Mouse (Mus musculus): ENCODE data around the gene Ttc5. TPM values are rescaled to one million over a fixed set of nuclear protein-coding genes. Genes with fewer than 3 reads are reported as not detected.

Gene Ttc5
- total and polyA plus RNA-seq, 2 experiments from 2014 or later = 31.9 to 69.1 TPM

Other genes with a start within 250 kb of the Ttc5 start
- not detected in 2 replicates for gene Olfr744, start 170.6 kb downstream of the Ttc5 start, total RNA-seq (2014; rRNA removed; ENCODE audit: low replicate concordance)
- not detected in 2 replicates for gene Olfr744, start 170.6 kb downstream of the Ttc5 start, polyA plus RNA-seq (2015; fragmentation: Nextera tagmentation; extraction: Ambion mirVana)
- gene Olfr745, start 146.1 kb downstream of the Ttc5 start, total RNA-seq (2014; rRNA removed; ENCODE audit: low replicate concordance) = not detected in 2 replicates
- not detected in 2 replicates for gene Olfr745, start 146.1 kb downstream of the Ttc5 start, polyA plus RNA-seq (2015; fragmentation: Nextera tagmentation; extraction: Ambion mirVana)
- not detected in 2 replicates for gene Olfr746, start 138.4 kb downstream of the Ttc5 start, total RNA-seq (2014; rRNA removed; ENCODE audit: low replicate concordance)
- not detected in 2 replicates for gene Olfr746, start 138.4 kb downstream of the Ttc5 start, polyA plus RNA-seq (2015; fragmentation: Nextera tagmentation; extraction: Ambion mirVana)
- gene Olfr747, start 92.3 kb downstream of the Ttc5 start, total RNA-seq (2014; rRNA removed; ENCODE audit: low replicate concordance) = not detected in 2 replicates
- not detected in 2 replicates for gene Olfr747, start 92.3 kb downstream of the Ttc5 start, polyA plus RNA-seq (2015; fragmentation: Nextera tagmentation; extraction: Ambion mirVana)
- not detected in 2 replicates for gene Olfr748, start 78.1 kb downstream of the Ttc5 start, total RNA-seq (2014; rRNA removed; ENCODE audit: low replicate concordance)
- gene Olfr748, start 78.1 kb downstream of the Ttc5 start, polyA plus RNA-seq (2015; fragmentation: Nextera tagmentation; extraction: Ambion mirVana) = not detected in 2 replicates
- gene Olfr749, start 40.4 kb downstream of the Ttc5 start, total RNA-seq (2014; rRNA removed; ENCODE audit: low replicate concordance) = not detected in 2 replicates
- gene Olfr749, start 40.4 kb downstream of the Ttc5 start, polyA plus RNA-seq (2015; fragmentation: Nextera tagmentation; extraction: Ambion mirVana) = not detected in 2 replicates
- gene Ccnb1ip1, start 22.2 kb upstream of the Ttc5 start, total RNA-seq (2014; rRNA removed; ENCODE audit: low replicate concordance) = not detected in 2 replicates
- not detected in 2 replicates for gene Ccnb1ip1, start 22.2 kb upstream of the Ttc5 start, polyA plus RNA-seq (2015; fragmentation: Nextera tagmentation; extraction: Ambion mirVana)
- gene Parp2, start 22.3 kb upstream of the Ttc5 start, total RNA-seq (2014; rRNA removed; ENCODE audit: low replicate concordance) = 10.7 and 11.2 TPM in 2 replicates
- 20.4 and 24.4 TPM in 2 replicates for gene Parp2, start 22.3 kb upstream of the Ttc5 start, polyA plus RNA-seq (2015; fragmentation: Nextera tagmentation; extraction: Ambion mirVana)
- gene Tep1, start 85.0 kb upstream of the Ttc5 start, total RNA-seq (2014; rRNA removed; ENCODE audit: low replicate concordance) = 10.8 and 29.3 TPM in 2 replicates
- gene Tep1, start 85.0 kb upstream of the Ttc5 start, polyA plus RNA-seq (2015; fragmentation: Nextera tagmentation; extraction: Ambion mirVana) = 4.7 and 6.1 TPM in 2 replicates
- not detected in 2 replicates for gene Klhl33, start 112.0 kb upstream of the Ttc5 start, total RNA-seq (2014; rRNA removed; ENCODE audit: low replicate concordance)
- gene Klhl33, start 112.0 kb upstream of the Ttc5 start, polyA plus RNA-seq (2015; fragmentation: Nextera tagmentation; extraction: Ambion mirVana) = 0.85 and 1.4 TPM in 2 replicates
- 81.8 and 106 TPM in 2 replicates for gene Osgep, start 139.4 kb upstream of the Ttc5 start, total RNA-seq (2014; rRNA removed; ENCODE audit: low replicate concordance)
- gene Osgep, start 139.4 kb upstream of the Ttc5 start, polyA plus RNA-seq (2015; fragmentation: Nextera tagmentation; extraction: Ambion mirVana) = 93.3 and 96.6 TPM in 2 replicates
- 44.3 and 52.7 TPM in 2 replicates for gene Apex1, start 139.4 kb upstream of the Ttc5 start, total RNA-seq (2014; rRNA removed; ENCODE audit: low replicate concordance)
- gene Apex1, start 139.4 kb upstream of the Ttc5 start, polyA plus RNA-seq (2015; fragmentation: Nextera tagmentation; extraction: Ambion mirVana) = 70.3 and 77.2 TPM in 2 replicates
- 16.6 and 39.0 TPM in 2 replicates for gene Pip4p1, start 145.3 kb upstream of the Ttc5 start, total RNA-seq (2014; rRNA removed; ENCODE audit: low replicate concordance)
- gene Pip4p1, start 145.3 kb upstream of the Ttc5 start, polyA plus RNA-seq (2015; fragmentation: Nextera tagmentation; extraction: Ambion mirVana) = 20.4 and 24.8 TPM in 2 replicates
- gene Pnp, start 145.6 kb upstream of the Ttc5 start, total RNA-seq (2014; rRNA removed; ENCODE audit: low replicate concordance) = 15.7 and 22.3 TPM in 2 replicates
- gene Pnp, start 145.6 kb upstream of the Ttc5 start, polyA plus RNA-seq (2015; fragmentation: Nextera tagmentation; extraction: Ambion mirVana) = 20.5 and 22.2 TPM in 2 replicates
- gene Gm49342, start 159.0 kb upstream of the Ttc5 start, total RNA-seq (2014; rRNA removed; ENCODE audit: low replicate concordance) = 17.5 TPM in 1 of 2 replicates, not detected in the other
- gene Gm49342, start 159.0 kb upstream of the Ttc5 start, polyA plus RNA-seq (2015; fragmentation: Nextera tagmentation; extraction: Ambion mirVana) = not detected in 2 replicates
- 0.46 TPM in 1 of 2 replicates, not detected in the other for gene Pnp2, start 170.5 kb upstream of the Ttc5 start, total RNA-seq (2014; rRNA removed; ENCODE audit: low replicate concordance)
- 0.27 TPM in 2 replicates for gene Pnp2, start 170.5 kb upstream of the Ttc5 start, polyA plus RNA-seq (2015; fragmentation: Nextera tagmentation; extraction: Ambion mirVana)
- gene Rnase10, start 222.2 kb upstream of the Ttc5 start, total RNA-seq (2014; rRNA removed; ENCODE audit: low replicate concordance) = not detected in 2 replicates
- 0.32 and 0.38 TPM in 2 replicates for gene Rnase10, start 222.2 kb upstream of the Ttc5 start, polyA plus RNA-seq (2015; fragmentation: Nextera tagmentation; extraction: Ambion mirVana)

All from heart, postnatal 0 days (tissue).